Mouse (Mus musculus) hindbrain, postnatal 0 days (tissue): ENCODE measurements around the gene Podnl1. TPM values are rescaled to one million over a fixed set of nuclear protein-coding genes. Genes with fewer than 3 reads are reported as not detected.
A peak's percentile ranks its signal among the peaks of the same experiment; 100 is the strongest.

ENCODE experiments used
- ATAC-seq: fragments of 200-750 bp; cut with Nextera tagmentation; 2 replicates; pipeline ENCODE4 v1.8.0; 2017; ENCODE audit warnings: mild to moderate bottlenecking, moderate TSS enrichment, moderate library complexity
- DNase-seq: peaks from one replicate; pipeline ENCODE4 v3.0.0-alpha.2; 2015; ENCODE audit warnings: low spot score
- H3K27ac ChIP-seq: fragments of 300-500 bp; sonication (generic); 2 replicates; pipeline ENCODE4 v1.5.1; 2014; ENCODE audit warnings: mild to moderate bottlenecking
- H3K27me3 ChIP-seq: fragments of 300-500 bp; sonication (generic); 2 replicates; pipeline ENCODE4 v1.6.1; 2014; ENCODE audit warnings: low read length, mixed read lengths; ENCODE audit not compliant: insufficient read depth
- H3K36me3 ChIP-seq: fragments of 300-500 bp; sonication (generic); 2 replicates; pipeline ENCODE4 v1.6.1; 2014; ENCODE audit warnings: low read length, mixed read lengths; ENCODE audit not compliant: insufficient read depth
- H3K4me1 ChIP-seq: fragments of 300-500 bp; sonication (generic); 2 replicates; pipeline ENCODE4 v1.6.1; 2014; ENCODE audit warnings: antibody characterized with exemption, low read length, mixed read lengths; ENCODE audit not compliant: insufficient read depth
- H3K4me2 ChIP-seq: fragments of 300-500 bp; sonication (generic); 2 replicates; pipeline ENCODE4 v1.6.1; 2014; ENCODE audit warnings: low read depth, mild to moderate bottlenecking, low read length, moderate library complexity, mixed read lengths
- H3K4me3 ChIP-seq: fragments of 300-500 bp; sonication (generic); 2 replicates; pipeline ENCODE4 v1.5.1; 2014; ENCODE audit warnings: low read length
- H3K9ac ChIP-seq: fragments of 300-500 bp; sonication (generic); replicated peaks from 2 replicates; pipeline ENCODE4 v1.6.1; 2014; ENCODE audit warnings: mild to moderate bottlenecking, low read length, moderate library complexity, mixed read lengths
- H3K9me3 ChIP-seq: fragments of 300-500 bp; sonication (generic); 2 replicates; pipeline ENCODE4 v1.6.1; 2016; ENCODE audit warnings: low read length, mixed read lengths
- CTCF ChIP-seq: IDR thresholded peaks from 2 replicates; pipeline ENCODE4 v1.5.1; 2016; ENCODE audit warnings: antibody characterized with exemption, control low read depth, low read depth
- WGBS: fragments of 180-500 bp; shearing (Covaris S2); extraction: QIAGEN DNeasy Blood & Tissue Kit; methylation state at CpG from one replicate; pipeline ENCODE4 v1.1.7; 2014; 5-methylcytosine and 5-hydroxymethylcytosine counted together
- polyA plus RNA-seq: library from polyadenylated mRNA; unstranded; fragments of >200 nt; fragmentation: Nextera tagmentation; extraction: Ambion mirVana; gene quantifications from 2 replicates; pipeline ENCODE4 v1.2.1, GENCODE M21; 2015
- total RNA-seq: library from RNA; depleted of rRNA; stranded (reverse); fragments of >200 nt; gene quantifications from 2 replicates; pipeline ENCODE4 v1.2.3, GENCODE M21; 2014

Podnl1 gene
- total and polyA plus RNA-seq, 2 experiments from 2014 or later: 0.41 TPM; not detected in 1

DNA sequence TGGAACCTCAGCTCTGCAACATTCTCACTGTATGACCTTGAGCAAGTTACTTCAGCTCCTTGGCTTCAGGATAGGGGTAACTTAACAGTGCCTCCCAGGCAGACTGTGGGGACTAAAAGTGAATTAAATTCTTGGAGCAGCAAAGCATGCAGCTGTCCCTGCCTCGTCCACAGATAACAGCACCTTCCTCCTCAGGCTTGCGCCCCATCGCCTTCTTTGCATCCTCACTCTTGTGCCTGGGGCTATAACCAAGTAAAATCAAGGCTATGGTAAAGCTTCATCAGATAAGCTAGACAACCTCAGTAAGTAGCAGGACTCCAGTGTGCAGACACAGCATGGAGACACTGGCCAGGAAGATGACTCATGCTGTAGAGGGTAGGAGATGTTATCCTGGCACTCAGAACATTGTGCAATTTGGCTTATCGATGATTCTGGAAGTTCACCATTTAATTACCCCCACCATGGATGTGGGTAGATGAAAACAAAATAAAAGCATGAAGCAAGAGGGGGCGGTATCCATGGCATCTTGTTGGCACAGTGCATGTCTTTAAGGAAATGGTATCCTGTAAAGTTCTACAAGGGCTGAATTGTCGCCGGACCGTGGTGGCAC, 19.0 kb downstream of the Podnl1 start:
- Histone ChIP-seq H3K4me3 (no peak overlapping the region), H3K4me1 (peaks cover 12% of the 10 kb centered on the region), H3K4me2 (no peak overlapping the region), H3K9ac (no peak overlapping the region), H3K36me3 (peaks cover 41% of the 10 kb centered on the region), H3K27ac (no peak overlapping the region), H3K27me3 (no peaks in the 10 kb centered on the region), H3K9me3 (no peaks in the 10 kb centered on the region)
- DNase-seq: no peak
- no peak for ATAC-seq
- no peak for TF ChIP-seq CTCF
- 92% methylated on average over 8 of the region's 8 CpGs for WGBS

DNA sequence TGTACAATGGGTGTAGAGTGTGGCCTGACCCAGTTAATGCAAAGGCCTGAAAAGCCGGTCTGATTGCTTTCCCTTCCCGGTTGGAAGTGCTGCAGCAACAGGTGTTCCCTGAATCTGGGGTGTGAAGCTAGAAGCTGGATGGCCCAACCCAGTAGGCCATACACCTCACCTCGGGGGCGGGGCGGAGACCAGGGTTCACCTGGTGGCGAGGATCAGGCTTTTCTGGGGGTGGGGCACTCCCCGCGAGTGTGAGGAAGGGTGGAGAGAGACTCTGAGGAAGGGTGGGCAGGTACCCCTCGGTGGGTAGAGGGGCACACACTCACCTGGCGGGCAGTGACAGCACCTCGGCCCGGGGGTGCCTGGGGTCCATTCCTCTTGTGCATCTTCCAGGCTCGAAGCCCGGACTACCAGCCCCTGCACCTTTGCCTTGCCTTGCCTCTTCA, 21.6 kb downstream of the Podnl1 start:
- 8% methylated on average over 14 of the region's 14 CpGs for WGBS
- H3K36me3 ChIP-seq: peaks cover 18% of the 10 kb centered on the region
- ATAC-seq (no peak; the same call in none of the 2 replicates), DNase-seq (peak; percentile 25)
- no peaks in the 10 kb centered on the region for H3K27me3 ChIP-seq
- H3K27ac ChIP-seq: peak overlapping the region; percentile 58; the same call in 1 of the 2 replicates
- peaks cover 12% of the 10 kb centered on the region for H3K4me1 ChIP-seq
- TF ChIP-seq CTCF: peak; percentile 2; the same call in 1 of the 2 replicates
- peak overlapping the region; percentile 72 for H3K4me2 ChIP-seq
- no peaks in the 10 kb centered on the region for H3K9me3 ChIP-seq
- peak overlapping the region; percentile 81 for H3K9ac ChIP-seq
- H3K4me3 ChIP-seq: peak overlapping the region; percentile 61

DNA sequence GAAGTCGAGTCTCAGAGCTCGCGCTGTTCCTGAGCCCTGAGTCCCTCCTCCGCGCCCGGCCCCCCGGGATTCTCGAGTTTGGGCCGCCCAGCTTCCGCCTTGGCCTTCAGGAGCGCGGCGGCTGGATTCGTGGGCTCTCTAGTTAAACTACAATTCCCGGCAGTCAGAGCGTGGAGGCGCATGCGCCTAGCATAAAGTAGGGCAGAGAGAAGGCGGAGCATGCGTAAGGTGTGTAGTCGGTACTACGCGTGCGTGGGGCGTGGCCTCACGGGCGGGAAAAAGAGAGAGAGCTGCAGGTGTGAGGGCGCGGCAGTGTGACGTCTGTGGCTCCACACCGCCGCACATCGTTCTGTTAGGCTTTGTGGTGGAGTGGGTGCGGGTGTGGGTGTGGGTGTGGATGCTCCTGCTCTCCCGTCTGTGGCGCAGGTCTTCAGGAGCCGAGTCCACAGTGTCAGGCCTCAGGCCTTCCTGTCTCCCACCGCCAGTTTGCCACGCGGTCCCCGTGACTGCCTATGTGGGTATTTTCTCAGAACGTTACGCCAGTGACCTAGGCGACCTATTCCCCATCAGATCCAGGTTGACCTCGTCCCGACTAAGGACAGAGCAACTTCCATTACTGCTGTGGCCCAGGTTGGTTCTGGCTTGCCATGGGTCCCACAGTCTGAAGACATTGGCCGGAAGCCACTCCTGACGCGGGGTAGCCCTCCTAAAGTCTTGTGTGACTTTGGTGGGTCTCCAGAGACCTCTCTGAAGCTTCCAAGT, 22.2 kb downstream of the Podnl1 start, which contains the start of the genes Cc2d1a and 4930432K21Rik:
TSS of gene Cc2d1a (minus strand) at position 168 of the 762 bp plus-strand sequence.
TSS of gene 4930432K21Rik (plus strand) at position 257 of the 762 bp plus-strand sequence.
- peak; percentile 97 for DNase-seq
- H3K36me3 ChIP-seq: peaks cover 12% of the 10 kb centered on the region; the same call in 1 of the 2 replicates
- peak within 1 kb of the TSS; percentile 58; the same call in 1 of the 2 replicates for H3K27ac ChIP-seq
- WGBS: 15% methylated on average over 49 of the region's 49 CpGs
- peak within 1 kb of the TSS; percentile 61 for H3K4me3 ChIP-seq
- peak within 1 kb of the TSS; percentile 81 for H3K9ac ChIP-seq
- peaks cover 12% of the 10 kb centered on the region for H3K4me1 ChIP-seq
- peak; percentile 94 for ATAC-seq
- H3K4me2 ChIP-seq: peak within 1 kb of the TSS; percentile 72
- no peaks in the 10 kb centered on the region for H3K9me3 ChIP-seq
- peak; percentile 1; the same call in 1 of the 2 replicates for TF ChIP-seq CTCF
- no peaks in the 10 kb centered on the region for H3K27me3 ChIP-seq

DNA sequence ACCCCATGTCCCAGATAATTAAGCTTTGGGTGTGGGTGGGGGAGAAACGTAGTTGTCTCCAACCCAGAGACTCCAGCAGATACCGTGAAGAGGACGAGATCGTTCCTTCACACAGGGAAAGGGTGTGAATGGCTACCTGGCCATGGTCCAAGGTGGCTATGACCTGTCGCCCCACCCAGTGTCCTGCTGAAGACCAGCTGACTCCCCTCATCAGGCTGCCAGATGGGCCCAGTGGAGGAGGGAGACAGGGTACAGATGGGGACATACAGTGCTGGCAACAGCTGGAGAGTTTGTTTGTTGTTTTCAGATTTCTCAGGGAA, 22.7 kb downstream of the Podnl1 start:
- Histone ChIP-seq H3K36me3 (peaks cover 7% of the 10 kb centered on the region; the same call in 1 of the 2 replicates), H3K4me3 (peak overlapping the region; percentile 61; the same call in 1 of the 2 replicates), H3K27ac (0 out of 2 replicates have a peak overlapping the region, but pooled peaks have one; percentile 58), H3K9me3 (no peaks in the 10 kb centered on the region), H3K4me1 (peaks cover 12% of the 10 kb centered on the region), H3K9ac (peak overlapping the region; percentile 81), H3K4me2 (peak overlapping the region; percentile 72), H3K27me3 (no peaks in the 10 kb centered on the region)
- TF ChIP-seq CTCF: no peak
- WGBS: 81% methylated on average over 5 of the region's 5 CpGs
- peak; percentile 5; the same call in 1 of the 2 replicates for ATAC-seq
- no peak for DNase-seq

GRCm38 (mm10) chr8:84149181-84149580, 23.4 kb downstream of the Podnl1 start:
- peaks cover 12% of the 10 kb centered on the region for H3K4me1 ChIP-seq
- H3K27me3 ChIP-seq: no peaks in the 10 kb centered on the region
- ATAC-seq: no peak
- no peaks in the 10 kb centered on the region for H3K36me3 ChIP-seq
- no peak overlapping the region for H3K27ac ChIP-seq
- no peak overlapping the region for H3K4me3 ChIP-seq
- TF ChIP-seq CTCF: no peak
- H3K9me3 ChIP-seq: no peaks in the 10 kb centered on the region
- DNase-seq: no peak
- no peak overlapping the region for H3K9ac ChIP-seq
- no peak overlapping the region for H3K4me2 ChIP-seq
- 77% methylated on average over 3 of the region's 3 CpGs for WGBS

GRCm38 (mm10) chr8:84157620-84158019, 31.8 kb downstream of the Podnl1 start:
- Histone ChIP-seq H3K9ac (no peak overlapping the region), H3K4me1 (no peaks in the 10 kb centered on the region), H3K27ac (no peak overlapping the region), H3K36me3 (no peaks in the 10 kb centered on the region), H3K4me2 (no peak overlapping the region), H3K27me3 (no peaks in the 10 kb centered on the region), H3K9me3 (no peaks in the 10 kb centered on the region), H3K4me3 (no peak overlapping the region)
- no peak for ATAC-seq
- no peak for TF ChIP-seq CTCF
- 91% methylated on average over 4 of the region's 4 CpGs for WGBS
- DNase-seq: no peak
